Mouse (Mus musculus) heart, embryonic 15.5 days (tissue): ENCODE measurements around the gene Arhgap25. TPM values are rescaled to one million over a fixed set of nuclear protein-coding genes. Genes with fewer than 3 reads are reported as not detected.

ENCODE experiments used
- ATAC-seq: fragments of 200-750 bp; cut with Nextera tagmentation; replicated peaks from 2 replicates; pipeline ENCODE4 v1.8.0; 2017; ENCODE audit warnings: low read depth, moderate TSS enrichment; ENCODE audit not compliant: insufficient number of reproducible peaks, insufficient read depth, low FRiP score
- H3K27ac ChIP-seq: fragments of 300-500 bp; sonication (generic); 2 replicates; pipeline ENCODE4 v1.5.1; 2015; ENCODE audit warnings: mild to moderate bottlenecking, inconsistent platforms
- H3K27me3 ChIP-seq: fragments of 300-500 bp; sonication (generic); 2 replicates; pipeline ENCODE4 v1.6.1; 2015; ENCODE audit warnings: inconsistent platforms
- H3K36me3 ChIP-seq: fragments of 300-500 bp; sonication (generic); 2 replicates; pipeline ENCODE4 v1.6.1; 2015; ENCODE audit warnings: mild to moderate bottlenecking, inconsistent platforms
- H3K4me1 ChIP-seq: fragments of 300-500 bp; sonication (generic); replicated peaks from 2 replicates; pipeline ENCODE4 v1.6.1; 2015; ENCODE audit warnings: inconsistent platforms
- H3K4me2 ChIP-seq: fragments of 300-500 bp; sonication (generic); 2 replicates; pipeline ENCODE4 v1.6.1; 2015; ENCODE audit warnings: inconsistent platforms, mild to moderate bottlenecking, moderate library complexity
- H3K4me3 ChIP-seq: fragments of 300-500 bp; sonication (generic); 2 replicates; pipeline ENCODE4 v1.5.1; 2015; ENCODE audit warnings: mild to moderate bottlenecking, inconsistent platforms
- H3K9ac ChIP-seq: fragments of 300-500 bp; sonication (generic); 2 replicates; pipeline ENCODE4 v1.6.1; 2015; ENCODE audit warnings: mild to moderate bottlenecking, inconsistent platforms
- H3K9me3 ChIP-seq: fragments of 300-500 bp; sonication (generic); replicated peaks from 2 replicates; pipeline ENCODE4 v1.6.1; 2016; ENCODE audit warnings: inconsistent platforms
- WGBS: fragments of 180-500 bp; shearing (Covaris S2); methylation state at CpG from one replicate; pipeline ENCODE4 v1.1.7; 2015; ENCODE audit warnings: mixed read lengths; 5-methylcytosine and 5-hydroxymethylcytosine counted together
- polyA plus RNA-seq: library from polyadenylated mRNA; unstranded; fragments of >200 nt; fragmentation: Nextera tagmentation; extraction: Ambion mirVana; gene quantifications from 2 replicates; pipeline ENCODE4 v1.2.1, GENCODE M21; 2015

Gene Arhgap25
- polyA plus RNA-seq, 1 experiment from 2014 or later = 3.5 TPM

- H3K36me3 ChIP-seq = no peaks in the 10 kb centered on the region
- H3K9ac ChIP-seq = no peak overlapping the region
- H3K27me3 ChIP-seq = peaks cover 58% of the 10 kb centered on the region
- H3K9me3 ChIP-seq = no peaks in the 10 kb centered on the region
- H3K4me2 ChIP-seq = 0 out of 2 replicates have a peak overlapping the region, but pooled peaks have one; percentile 4
- WGBS = 27% methylated on average over 11 of the region's 11 CpGs
- H3K4me1 ChIP-seq = peaks cover 18% of the 10 kb centered on the region
- H3K27ac ChIP-seq = 0 out of 2 replicates have a peak overlapping the region, but pooled peaks have one; percentile 48
- H3K4me3 ChIP-seq = no peak overlapping the region
- peak; percentile 73; the same call in 1 of the 2 replicates for ATAC-seq
These were observed 89.8 kb downstream of the Arhgap25 start for GRCm38 (mm10) chr6:87443253-87443652.

DNA sequence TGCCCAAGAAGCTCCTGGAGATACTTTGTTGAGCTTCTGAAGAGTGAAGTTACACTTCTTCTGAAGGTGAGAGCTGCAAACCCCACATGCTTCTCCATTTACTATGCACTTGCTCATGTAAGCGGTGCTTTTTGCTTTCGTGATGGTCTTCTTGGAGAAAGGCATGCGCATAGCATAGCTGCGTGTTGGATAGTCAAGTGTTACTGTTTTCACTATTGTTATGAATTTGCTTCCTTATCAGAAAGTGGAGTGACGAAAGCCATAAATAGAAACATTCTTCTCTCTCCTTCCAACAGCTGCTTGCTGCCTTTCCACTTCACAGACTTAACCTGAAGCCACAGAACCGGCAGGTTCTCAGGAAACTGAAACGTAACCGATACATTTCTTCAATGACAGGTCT is 96.3 kb downstream of the Arhgap25 start:
- Histone ChIP-seq H3K4me1 (peaks cover 23% of the 10 kb centered on the region), H3K27me3 (peaks cover 33% of the 10 kb centered on the region), H3K4me3 (peak overlapping the region; percentile 4; the same call in 1 of the 2 replicates), H3K9me3 (no peaks in the 10 kb centered on the region), H3K36me3 (no peaks in the 10 kb centered on the region), H3K9ac (no peak overlapping the region), H3K4me2 (peak overlapping the region; percentile 40), H3K27ac (peak overlapping the region; percentile 44)
- no peak for ATAC-seq
- WGBS = 27% methylated on average over 8 of the region's 8 CpGs

DNA sequence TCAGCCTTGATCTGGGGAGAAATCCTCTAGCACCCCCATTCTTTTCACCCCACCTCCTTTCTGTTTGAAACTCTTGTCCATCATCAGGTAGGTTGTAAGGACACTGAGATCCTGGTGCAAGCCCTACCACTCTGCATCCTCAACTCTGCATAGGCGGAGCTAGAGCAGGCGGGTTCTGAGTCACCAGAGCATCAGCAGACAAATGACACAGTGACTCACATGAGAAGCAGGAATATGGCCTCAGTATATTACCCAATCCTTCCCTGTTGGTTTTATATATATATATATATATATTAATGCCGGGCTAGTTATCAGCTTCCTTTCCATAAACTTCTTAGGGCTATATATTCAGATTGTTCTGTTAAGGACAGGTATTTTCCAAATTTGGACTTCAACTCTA is 97.3 kb downstream of the Arhgap25 start:
- Histone ChIP-seq H3K4me2 (no peak overlapping the region), H3K27ac (no peak overlapping the region), H3K27me3 (peaks cover 42% of the 10 kb centered on the region), H3K9me3 (no peaks in the 10 kb centered on the region), H3K36me3 (no peaks in the 10 kb centered on the region), H3K9ac (no peak overlapping the region), H3K4me3 (no peak overlapping the region), H3K4me1 (peaks cover 16% of the 10 kb centered on the region)
- ATAC-seq = no peak
- 85% methylated on average over 2 of the region's 3 CpGs for WGBS

DNA sequence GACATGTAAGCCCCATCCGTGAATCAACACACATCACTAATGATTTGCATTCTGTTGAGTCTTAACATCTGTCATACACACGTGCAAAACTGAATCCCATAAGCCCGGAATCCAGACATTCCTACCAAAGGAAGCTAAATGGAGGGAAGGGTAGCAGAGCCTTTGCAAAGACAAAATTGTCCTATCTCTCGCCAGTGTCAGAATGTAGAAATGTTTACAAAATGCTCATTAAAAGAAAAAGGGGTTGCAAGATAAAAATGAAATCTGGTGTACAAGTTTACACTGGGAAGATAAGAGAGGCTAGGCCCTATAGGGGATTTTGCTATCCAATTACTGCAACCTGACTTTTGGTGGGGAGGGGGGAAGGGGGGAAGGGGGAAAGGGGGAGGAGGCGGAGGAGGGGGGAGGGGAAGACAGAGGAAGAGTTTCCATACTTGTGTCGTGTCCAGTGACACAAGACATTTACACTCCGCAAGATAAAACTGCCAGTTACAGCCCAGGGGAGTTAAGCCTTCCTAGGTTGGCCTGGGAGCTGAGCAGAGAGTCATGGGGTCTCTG is 104.5 kb downstream of the Arhgap25 start, which contains the start of gene Bmp10:
Gene Bmp10, plus strand, starts transcription at position 508 of the 558 bp plus-strand sequence.
- Histone ChIP-seq H3K27ac (peak within 1 kb of the TSS; percentile 64), H3K9me3 (no peaks in the 10 kb centered on the region), H3K4me3 (peak within 1 kb of the TSS; percentile 36), H3K27me3 (peaks cover 68% of the 10 kb centered on the region), H3K4me2 (peak within 1 kb of the TSS; percentile 15; the same call in 1 of the 2 replicates), H3K9ac (peak within 1 kb of the TSS; percentile 34; the same call in 1 of the 2 replicates), H3K4me1 (peaks cover 16% of the 10 kb centered on the region), H3K36me3 (no peaks in the 10 kb centered on the region)
- no peak; the same call in 1 of the 2 replicates for ATAC-seq
- WGBS = 47% methylated on average over 7 of the region's 7 CpGs

- Histone ChIP-seq H3K9ac (no peak overlapping the region), H3K9me3 (no peaks in the 10 kb centered on the region), H3K4me3 (no peak overlapping the region), H3K4me2 (no peak overlapping the region), H3K27me3 (peaks cover 70% of the 10 kb centered on the region), H3K27ac (peak overlapping the region; percentile 20; the same call in 1 of the 2 replicates), H3K4me1 (peaks cover 25% of the 10 kb centered on the region), H3K36me3 (no peaks in the 10 kb centered on the region)
- 51% methylated on average over 8 of the region's 8 CpGs for WGBS
- no peak for ATAC-seq
These were observed 105.4 kb downstream of the Arhgap25 start for GRCm38 (mm10) chr6:87427616-87428015.

- Histone ChIP-seq H3K4me1 (peaks cover 32% of the 10 kb centered on the region), H3K4me2 (no peak overlapping the region), H3K27ac (peak overlapping the region; percentile 20; the same call in 1 of the 2 replicates), H3K9ac (no peak overlapping the region), H3K36me3 (no peaks in the 10 kb centered on the region), H3K4me3 (no peak overlapping the region), H3K27me3 (peaks cover 71% of the 10 kb centered on the region), H3K9me3 (no peaks in the 10 kb centered on the region)
- ATAC-seq = no peak
- 50% methylated on average over 5 of the region's 5 CpGs for WGBS
These were observed 106.1 kb downstream of the Arhgap25 start for GRCm38 (mm10) chr6:87426954-87427353.

DNA sequence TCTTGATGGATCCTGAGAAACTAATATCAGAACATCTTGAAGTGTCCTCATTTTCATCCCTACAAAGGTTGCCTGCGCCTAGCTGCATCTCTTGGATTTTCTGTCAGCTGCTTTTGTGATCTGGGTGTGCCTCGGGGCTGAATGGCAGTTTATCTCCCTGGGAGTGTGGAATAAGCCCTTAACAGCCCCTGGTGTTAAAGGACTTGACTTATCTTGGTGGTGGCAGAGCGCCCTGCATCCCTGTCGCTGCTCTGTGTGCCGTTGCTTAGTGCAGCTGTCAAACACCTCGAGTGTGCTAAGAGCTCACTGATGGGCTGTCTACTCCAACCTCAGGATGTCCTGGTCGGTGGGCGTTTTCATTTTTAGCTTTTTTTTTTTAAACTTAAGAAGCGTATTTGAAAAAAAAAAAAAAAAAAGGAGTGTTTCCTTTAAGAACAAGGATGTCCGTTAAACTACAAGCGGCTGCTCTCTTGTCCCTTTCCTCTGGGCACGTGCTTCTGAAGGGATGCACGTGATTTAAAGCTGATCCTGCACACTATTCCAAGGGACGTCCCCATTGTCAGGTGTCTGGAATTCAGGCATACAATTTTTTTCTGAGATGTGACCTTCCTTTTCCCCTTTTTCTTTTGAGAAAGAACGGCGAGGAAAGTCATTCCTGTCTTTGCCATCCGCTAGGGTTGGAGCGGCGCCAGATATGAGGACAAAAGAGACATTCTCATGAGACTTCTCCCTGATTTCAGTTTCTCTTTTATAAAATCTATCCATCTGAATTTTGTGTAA is 108.8 kb downstream of the Arhgap25 start:
- Histone ChIP-seq H3K4me1 (peaks cover 40% of the 10 kb centered on the region), H3K4me3 (peak overlapping the region; percentile 22; the same call in 1 of the 2 replicates), H3K27me3 (peaks cover 69% of the 10 kb centered on the region)

DNA sequence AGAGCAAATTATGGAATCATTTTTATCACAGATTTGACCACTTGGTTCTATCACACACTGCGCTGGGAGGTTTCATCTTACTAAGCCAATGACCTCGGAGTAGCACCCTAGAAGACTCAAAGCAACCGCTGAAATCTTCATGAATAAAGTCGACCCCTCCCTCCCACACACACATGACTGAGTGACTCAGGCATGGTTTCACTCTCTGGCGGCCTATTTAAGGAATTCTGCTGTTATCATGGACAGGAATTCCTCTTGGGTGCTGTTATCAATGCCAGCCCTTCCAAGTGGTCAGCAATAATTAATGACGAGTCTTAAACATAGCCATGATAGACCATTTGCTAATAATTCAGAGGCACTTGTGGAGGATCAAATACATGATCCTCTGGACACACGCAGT is 110.8 kb downstream of the Arhgap25 start:
- peaks cover 71% of the 10 kb centered on the region for H3K27me3 ChIP-seq

More for the DNA sequence above, 108.8 kb downstream of the Arhgap25 start:
- WGBS = 25% methylated on average over 19 of the region's 19 CpGs
- no peaks in the 10 kb centered on the region for H3K9me3 ChIP-seq
- H3K36me3 ChIP-seq = no peaks in the 10 kb centered on the region
- peak overlapping the region; percentile 52 for H3K4me2 ChIP-seq
- H3K27ac ChIP-seq = no peak overlapping the region
- no peak overlapping the region for H3K9ac ChIP-seq
- peak; percentile 77 for ATAC-seq

DNA sequence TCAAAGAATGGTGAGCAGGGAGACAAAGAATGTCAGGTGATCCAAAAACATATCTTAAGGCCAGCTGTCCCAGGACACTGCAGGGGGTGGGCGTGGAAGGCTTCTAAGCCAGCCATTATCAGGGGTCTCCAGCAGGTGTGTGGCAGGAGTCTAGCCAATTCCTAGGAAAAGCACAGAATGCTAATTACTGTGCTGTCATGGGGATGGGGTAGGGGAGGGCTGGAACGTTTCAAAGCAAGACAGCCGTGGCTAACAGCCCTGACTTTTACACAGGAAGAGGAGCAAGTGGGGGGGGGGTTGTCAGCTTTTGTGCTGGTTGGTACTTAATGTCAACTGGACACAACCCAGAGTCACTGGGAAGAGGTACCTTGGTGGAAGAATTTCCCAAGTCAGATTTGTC is 121.0 kb downstream of the Arhgap25 start:
- no peaks in the 10 kb centered on the region for H3K4me1 ChIP-seq
- H3K4me2 ChIP-seq = no peak overlapping the region
- WGBS = 46% methylated on average over 3 of the region's 3 CpGs
- no peak overlapping the region for H3K4me3 ChIP-seq
- no peak overlapping the region for H3K9ac ChIP-seq
- no peaks in the 10 kb centered on the region for H3K9me3 ChIP-seq
- no peaks in the 10 kb centered on the region for H3K36me3 ChIP-seq
- H3K27ac ChIP-seq = no peak overlapping the region
- peaks cover 45% of the 10 kb centered on the region for H3K27me3 ChIP-seq
- ATAC-seq = no peak

More for the DNA sequence above, 110.8 kb downstream of the Arhgap25 start:
- WGBS = 25% methylated on average over 7 of the region's 7 CpGs
- Histone ChIP-seq H3K4me3 (no peak overlapping the region), H3K4me2 (peak overlapping the region; percentile 14), H3K9ac (no peak overlapping the region), H3K27ac (no peak overlapping the region), H3K36me3 (no peaks in the 10 kb centered on the region), H3K9me3 (no peaks in the 10 kb centered on the region), H3K4me1 (peaks cover 35% of the 10 kb centered on the region)
- ATAC-seq = no peak
